Mouse (Mus musculus) naive thymus-derived CD4-positive, alpha-beta T cell, adult 2 months (primary cell): ENCODE measurements around the gene Yeats4.
"Not testable (repeated sequence)": the region's sequence is repeated elsewhere in the genome, so short reads cannot be mapped to it uniquely, and the experiment has no call there.

ENCODE experiments used
- DNase-seq: peaks from one replicate; pipeline ENCODE4 v3.0.0-alpha.2; 2011; ENCODE audit warnings: low read depth

Gene Yeats4

GRCm38 (mm10) chr10:117224102-117224990 lies at the start of gene Yeats4:
Gene Yeats4, minus strand, starts transcription at chr10:117224507.
- DNase-seq, result peak; percentile 98

- DNase-seq, result peak; percentile 15
Observed at GRCm38 (mm10) chr10:117272023-117272422, 47.7 kb upstream of the Yeats4 start.

- no peak for DNase-seq
Observed at GRCm38 (mm10) chr10:117259870-117260269, 35.6 kb upstream of the Yeats4 start.

- no peak for DNase-seq
Observed at GRCm38 (mm10) chr10:117238603-117239002, 14.3 kb upstream of the Yeats4 start, which contains the start of gene 9530003J23Rik. Gene 9530003J23Rik, minus strand, starts transcription at chr10:117238703.

GRCm38 (mm10) chr10:117235866-117236265 lies 11.6 kb upstream of the Yeats4 start:
- no peak for DNase-seq

- no peak for DNase-seq
Observed at GRCm38 (mm10) chr10:117234825-117235224, 10.5 kb upstream of the Yeats4 start.

GRCm38 (mm10) chr10:117229826-117230225 lies 5.5 kb upstream of the Yeats4 start:
- peak; percentile 32 for DNase-seq

- DNase-seq, result no peak
Observed at GRCm38 (mm10) chr10:117226002-117226401, 1.7 kb upstream of the Yeats4 start.

GRCm38 (mm10) chr10:117225094-117225493 lies 787 bp upstream of the Yeats4 start:
- no peak for DNase-seq

- no peak for DNase-seq
Observed at GRCm38 (mm10) chr10:117223758-117224101, 577 bp downstream of the Yeats4 start.

GRCm38 (mm10) chr10:117222821-117223220 lies 1.5 kb downstream of the Yeats4 start:
- no peak for DNase-seq

GRCm38 (mm10) chr10:117218351-117218750 lies 6.0 kb downstream of the Yeats4 start:
- no peak for DNase-seq

- DNase-seq, result no peak
Observed at GRCm38 (mm10) chr10:117217246-117217840, 7.0 kb downstream of the Yeats4 start.

GRCm38 (mm10) chr10:117216793-117217192 lies 7.5 kb downstream of the Yeats4 start:
- DNase-seq, result peak; percentile 83

- DNase-seq, result peak; percentile 66
Observed at GRCm38 (mm10) chr10:117216132-117216495, 8.2 kb downstream of the Yeats4 start.

GRCm38 (mm10) chr10:117215409-117216131 lies 8.7 kb downstream of the Yeats4 start:
- DNase-seq, result peak; percentile 72

GRCm38 (mm10) chr10:117211023-117211422 lies 13.3 kb downstream of the Yeats4 start:
- no peak for DNase-seq

- peak; percentile 79 for DNase-seq
Observed at GRCm38 (mm10) chr10:117209469-117209938, 14.8 kb downstream of the Yeats4 start.

- not testable (repeated sequence) for DNase-seq
Observed at GRCm38 (mm10) chr10:117208787-117209186, 15.5 kb downstream of the Yeats4 start.

- DNase-seq, result no peak
Observed at GRCm38 (mm10) chr10:117208221-117208620, 16.1 kb downstream of the Yeats4 start.

- DNase-seq, result no peak
Observed at GRCm38 (mm10) chr10:117206070-117206469, 18.2 kb downstream of the Yeats4 start.

- no peak for DNase-seq
Observed at GRCm38 (mm10) chr10:117203558-117203981, 20.7 kb downstream of the Yeats4 start.
